17 mouse cellular contexts compared by ENCODE assay signal in genomic region chr5:24718076-24718475, GRCm38 (mm10). TPM values are rescaled to one million over a fixed set of nuclear protein-coding genes. Genes with fewer than 3 reads are reported as not detected.
"Had no signal": no experiment of that assay in that cellular context is flagged by ENCODE, and none has a peak within 500 bp of the region (broad histone marks: within the 10 kb centered on the region; RNA-seq: fewer than 3 reads in every experiment).

No protein-coding gene starts in this region.

- H3K27ac ChIP-seq: macrophage had no signal

- ATAC-seq: intestine, postnatal 0 days; lung, postnatal 0 days had no signal

- H3K9ac ChIP-seq: lung, embryonic 14.5 days had no signal

- DNase-seq: kidney, adult 9 months; kidney, postnatal 14 days; kidney, postnatal 4 days; layer of hippocampus, adult 9-11 months; lung, embryonic 14.5 days; midbrain, embryonic 14.5 days; thymus, postnatal 25 days had no signal

- H3K4me2 ChIP-seq: lung, embryonic 14.5 days had no signal

RNA-seq across cellular contexts. Expression of gene Wdr86, which starts 12.5 kb away (rescaled TPM):
- polyA plus RNA-seq: macrophage had no signal

RNA-seq across cellular contexts. Expression of gene Crygn, which starts 39.7 kb away (rescaled TPM):
- total RNA-seq: left cerebral cortex, adult 18-20 months; left cerebral cortex, postnatal 10 days; left cerebral cortex, postnatal 36 days; midbrain, postnatal 0 days had no signal
- polyA plus RNA-seq: macrophage; neural tube, embryonic 11.5 days; neural tube, embryonic 14.5 days; small intestine, adult 2 months had no signal
